Mouse (Mus musculus): ENCODE results near the gene Pla2g3. TPM values are rescaled to one million over a fixed set of nuclear protein-coding genes. Genes with fewer than 3 reads are reported as not detected.

Pla2g3 gene
- polyA plus RNA-seq, 1 experiment from 2014 or later, result 0.70 TPM

DNA sequence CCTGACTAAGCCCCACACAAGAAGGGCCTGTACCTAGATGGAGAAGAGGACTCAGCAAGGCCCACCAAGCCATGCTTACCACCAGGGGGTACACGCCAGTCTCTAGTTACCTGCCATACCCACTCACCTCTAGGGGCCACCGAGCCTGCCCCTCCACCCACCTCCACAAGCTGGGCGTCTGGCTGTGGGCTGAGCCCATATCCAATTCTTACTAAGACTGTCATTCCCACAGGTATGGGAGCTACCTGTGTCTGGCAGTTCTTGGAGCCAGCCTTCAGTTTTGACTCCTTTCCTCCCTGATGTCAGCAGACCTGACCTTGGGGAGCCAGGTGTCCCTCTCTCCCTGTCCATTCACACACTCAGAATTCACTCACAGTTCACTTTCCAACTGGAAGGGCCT lies 49.6 kb downstream of the Pla2g3 start:
- peaks cover 24% of the 10 kb centered on the region for H3K36me3 ChIP-seq
- 82% methylated on average over 3 of the region's 3 CpGs for WGBS
- peak overlapping the region; percentile 92; the same call in 1 of the 2 replicates for H3K27ac ChIP-seq
- H3K27me3 ChIP-seq (ENCODE audit: insufficient read depth, poor library complexity, severe bottlenecking), result no peaks in the 10 kb centered on the region
- H3K4me3 ChIP-seq, result peak overlapping the region; percentile 78
- no peak for DNase-seq (ENCODE audit: low spot score)
- H3K9me3 ChIP-seq, result no peaks in the 10 kb centered on the region
- H3K4me1 ChIP-seq, result peaks cover 44% of the 10 kb centered on the region

DNA sequence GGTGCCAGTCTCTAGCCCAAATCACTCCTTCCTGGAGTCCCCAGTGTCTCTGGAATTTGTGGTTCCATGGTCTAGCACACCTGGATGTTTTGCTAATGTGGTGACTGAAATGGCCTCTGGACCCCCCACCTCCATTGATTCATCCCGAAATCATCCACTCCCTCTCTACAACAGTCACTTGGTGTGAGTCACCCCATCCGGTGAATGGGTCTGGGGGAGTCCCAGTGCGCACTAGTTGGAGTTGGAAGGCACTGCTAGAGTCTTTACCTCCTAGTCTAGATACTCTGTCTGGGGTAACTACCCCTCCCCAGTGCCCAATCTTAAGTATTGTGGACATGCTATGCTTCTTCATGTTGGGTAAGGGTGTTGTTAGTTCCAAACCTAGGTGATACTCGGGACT lies 50.3 kb downstream of the Pla2g3 start:
- Histone ChIP-seq H3K27me3 (ENCODE audit: insufficient read depth, poor library complexity, severe bottlenecking) (no peaks in the 10 kb centered on the region), H3K9me3 (no peaks in the 10 kb centered on the region), H3K27ac (peak overlapping the region; percentile 92), H3K4me3 (peak overlapping the region; percentile 78), H3K4me1 (peaks cover 49% of the 10 kb centered on the region), H3K36me3 (peaks cover 18% of the 10 kb centered on the region)
- WGBS, result 42% methylated on average over 4 of the region's 4 CpGs
- no peak for DNase-seq (ENCODE audit: low spot score)

DNA sequence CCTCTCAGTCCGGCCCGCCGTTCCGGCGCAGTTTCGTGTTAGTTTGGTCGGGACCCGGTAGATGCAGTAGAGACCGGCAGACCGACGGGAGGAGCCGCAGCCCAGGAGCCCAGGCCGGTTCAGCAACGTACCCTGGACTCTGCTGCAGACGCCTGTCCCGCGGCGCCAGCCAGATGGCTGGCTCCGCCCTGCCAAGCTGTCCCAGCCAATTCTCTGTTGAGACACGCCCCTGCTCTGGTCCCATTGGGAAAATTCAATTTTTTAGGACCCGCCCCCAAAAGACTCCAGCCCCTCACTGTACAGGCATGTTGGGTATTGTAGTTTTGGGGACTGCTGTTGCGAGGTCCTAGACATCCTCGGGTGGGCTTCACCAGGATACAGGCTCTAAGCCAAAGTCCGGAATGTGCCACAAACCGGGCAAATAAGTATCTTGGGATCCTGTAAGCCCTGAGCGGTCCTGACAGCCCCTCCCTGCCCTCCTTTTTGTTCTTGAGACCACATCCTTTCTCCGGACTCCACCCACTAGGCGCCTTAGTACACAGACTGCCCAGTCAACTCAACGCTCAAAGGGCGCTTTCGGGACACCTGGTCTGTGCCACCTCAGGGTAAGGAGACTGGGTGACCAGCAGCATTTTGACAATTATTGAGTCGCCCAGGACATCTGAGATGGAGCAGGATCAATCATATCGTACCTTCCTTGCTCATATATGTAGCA lies 51.2 kb downstream of the Pla2g3 start:
- WGBS, result 3% methylated on average over 33 of the region's 33 CpGs

DNA sequence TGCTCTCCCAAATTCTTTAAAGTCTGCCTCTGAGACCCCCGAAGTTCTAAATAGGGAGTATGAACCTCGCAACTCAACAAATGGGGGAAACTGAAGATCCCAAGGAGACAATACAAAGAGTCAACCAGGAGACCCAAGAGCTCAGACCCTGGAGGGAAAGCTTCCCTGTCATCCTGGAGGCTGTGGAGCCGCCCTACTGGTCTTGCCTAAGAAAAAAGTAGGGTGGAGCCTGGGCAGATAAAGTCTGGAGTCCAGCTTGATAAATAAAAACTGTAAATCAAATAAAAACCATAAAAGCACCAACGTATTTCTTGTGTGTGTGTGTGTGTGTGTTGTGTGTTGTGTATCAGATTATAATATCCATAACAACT lies 51.7 kb downstream of the Pla2g3 start:
- DNase-seq (ENCODE audit: low spot score), result no peak
- Histone ChIP-seq H3K4me1 (peaks cover 48% of the 10 kb centered on the region), H3K27me3 (ENCODE audit: insufficient read depth, poor library complexity, severe bottlenecking) (no peaks in the 10 kb centered on the region), H3K36me3 (peaks cover 15% of the 10 kb centered on the region), H3K9me3 (no peaks in the 10 kb centered on the region), H3K27ac (peak overlapping the region; percentile 92), H3K4me3 (peak overlapping the region; percentile 78)
- WGBS, result 70% methylated on average over 4 of the region's 4 CpGs

More for the DNA sequence above, 51.2 kb downstream of the Pla2g3 start:
- Histone ChIP-seq H3K36me3 (peaks cover 11% of the 10 kb centered on the region), H3K27me3 (ENCODE audit: insufficient read depth, poor library complexity, severe bottlenecking) (no peaks in the 10 kb centered on the region), H3K4me3 (peak overlapping the region; percentile 78), H3K9me3 (no peaks in the 10 kb centered on the region), H3K27ac (peak overlapping the region; percentile 92), H3K4me1 (peaks cover 49% of the 10 kb centered on the region)
- peak; percentile 96 for DNase-seq (ENCODE audit: low spot score)

DNA sequence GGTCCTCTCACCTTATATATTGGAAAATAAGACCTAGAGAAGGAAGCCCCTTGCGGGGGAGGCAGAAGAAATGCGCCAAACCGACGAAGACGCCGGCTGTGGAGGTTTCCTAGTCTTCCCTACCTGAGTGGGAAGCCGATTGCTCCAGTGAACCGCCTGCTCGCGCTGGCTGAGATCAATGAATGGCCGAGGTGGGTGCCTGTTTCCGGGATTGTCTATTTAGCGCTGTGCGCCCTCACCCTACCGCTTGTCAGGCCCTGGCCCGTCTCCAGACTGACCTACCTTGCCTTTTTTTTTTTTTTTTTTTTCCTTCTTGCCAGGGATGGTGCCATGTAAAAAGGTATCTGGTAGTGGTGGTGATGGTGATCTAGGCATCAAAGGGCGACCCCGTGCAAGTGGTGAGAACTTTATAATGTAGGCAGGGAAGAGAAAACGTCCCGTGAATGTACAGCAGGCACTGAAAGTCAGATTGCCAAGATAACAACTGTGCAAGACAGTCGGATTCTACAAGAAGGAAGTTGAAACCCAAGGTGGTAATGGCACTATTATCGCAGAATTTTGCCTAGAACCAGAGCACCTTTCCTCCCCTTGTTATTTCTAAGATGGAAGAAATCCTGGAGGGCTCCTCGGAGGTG lies 52.5 kb downstream of the Pla2g3 start, which contains the start of gene Smtn:
Smtn (minus strand) TSS at position 162 of the 635 bp plus-strand sequence.
- Histone ChIP-seq H3K9me3 (no peaks in the 10 kb centered on the region), H3K4me3 (peak within 1 kb of the TSS; percentile 78), H3K36me3 (peaks cover 15% of the 10 kb centered on the region), H3K27me3 (ENCODE audit: insufficient read depth, poor library complexity, severe bottlenecking) (no peaks in the 10 kb centered on the region), H3K4me1 (peaks cover 45% of the 10 kb centered on the region), H3K27ac (peak within 1 kb of the TSS; percentile 92)
- DNase-seq (ENCODE audit: low spot score), result no peak
- WGBS, result 91% methylated on average over 23 of the region's 23 CpGs

DNA sequence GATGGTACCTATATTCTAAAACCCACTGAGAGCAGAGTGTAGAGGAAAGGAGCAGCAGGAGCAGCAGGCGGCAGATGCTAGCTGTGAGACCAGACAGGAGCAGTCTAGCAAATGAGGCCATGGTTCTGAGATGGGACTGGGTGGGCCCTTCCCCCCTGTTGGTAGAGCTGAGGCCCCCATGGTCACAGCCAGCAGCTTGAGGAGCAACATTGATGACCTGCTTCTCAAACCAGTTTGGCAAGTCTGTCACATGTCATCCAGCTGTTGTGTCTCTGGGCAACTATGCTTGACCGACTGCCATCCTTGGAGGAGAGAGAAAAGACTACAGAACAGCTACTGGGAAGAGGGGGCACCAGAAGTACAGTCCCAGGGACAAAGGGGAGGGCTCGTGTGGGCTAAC lies 53.8 kb downstream of the Pla2g3 start:
- DNase-seq (ENCODE audit: low spot score), result no peak

DNA sequence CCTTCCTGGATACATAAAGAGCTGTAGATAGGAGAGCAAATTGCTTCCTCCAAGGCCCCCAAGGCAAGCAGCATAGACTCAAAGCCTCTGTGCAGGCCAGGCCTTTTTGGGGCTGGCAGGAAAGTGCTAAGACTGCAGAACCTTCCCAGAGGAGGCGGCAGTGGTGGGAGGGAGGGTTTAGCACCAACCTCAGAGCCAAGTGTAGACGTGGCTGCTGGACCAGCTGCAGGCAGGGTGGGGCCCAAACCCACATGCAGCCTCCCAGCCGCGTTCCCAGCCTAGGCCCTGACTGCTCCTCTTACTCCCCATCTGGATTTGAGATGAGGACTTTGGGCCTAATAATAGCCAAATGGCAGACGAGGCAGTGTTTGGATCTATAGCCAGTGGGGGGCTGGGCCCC lies 54.9 kb downstream of the Pla2g3 start:
- Histone ChIP-seq H3K27ac (peak overlapping the region; percentile 52), H3K9me3 (no peaks in the 10 kb centered on the region), H3K36me3 (0 out of 2 replicates have a peak, but pooled peaks cover 4% of the 10 kb centered on the region), H3K4me1 (peaks cover 27% of the 10 kb centered on the region), H3K27me3 (ENCODE audit: insufficient read depth, poor library complexity, severe bottlenecking) (no peaks in the 10 kb centered on the region), H3K4me3 (no peak overlapping the region)
- DNase-seq (ENCODE audit: low spot score), result no peak
- 33% methylated on average over 5 of the region's 5 CpGs for WGBS

More for the DNA sequence above, 53.8 kb downstream of the Pla2g3 start:
- no peak overlapping the region for H3K27ac ChIP-seq
- H3K4me3 ChIP-seq, result no peak overlapping the region
- no peaks in the 10 kb centered on the region for H3K27me3 ChIP-seq (ENCODE audit: insufficient read depth, poor library complexity, severe bottlenecking)
- H3K36me3 ChIP-seq, result peaks cover 7% of the 10 kb centered on the region
- no peaks in the 10 kb centered on the region for H3K9me3 ChIP-seq
- WGBS, result 72% methylated on average over 3 of the region's 3 CpGs
- H3K4me1 ChIP-seq, result peaks cover 35% of the 10 kb centered on the region

DNA sequence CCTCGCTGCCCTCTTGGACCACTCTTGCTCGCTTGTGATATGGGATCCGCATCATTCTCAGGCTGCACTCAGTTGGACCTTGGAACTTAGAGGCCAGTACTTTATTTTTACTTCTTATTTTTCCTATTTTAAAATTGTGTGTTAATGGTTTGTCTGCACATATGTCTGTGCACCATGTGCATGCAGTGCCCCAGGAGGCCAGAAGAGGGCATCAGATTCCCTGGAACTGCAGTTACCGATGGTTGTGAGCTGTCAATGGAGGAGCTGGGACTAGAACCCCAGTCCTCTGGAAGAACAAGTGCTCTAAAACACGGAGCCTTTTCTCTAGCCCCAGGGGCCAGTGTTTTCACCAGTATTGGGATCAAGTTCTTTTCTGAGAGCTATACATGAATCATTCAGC lies 56.3 kb downstream of the Pla2g3 start:
- no peak overlapping the region for H3K27ac ChIP-seq
- peaks cover 18% of the 10 kb centered on the region for H3K4me1 ChIP-seq
- WGBS, result 89% methylated on average over 5 of the region's 5 CpGs
- H3K4me3 ChIP-seq, result no peak overlapping the region
- H3K36me3 ChIP-seq, result 0 out of 2 replicates have a peak, but pooled peaks cover 4% of the 10 kb centered on the region
- no peak for DNase-seq (ENCODE audit: low spot score)
- H3K27me3 ChIP-seq (ENCODE audit: insufficient read depth, poor library complexity, severe bottlenecking), result no peaks in the 10 kb centered on the region
- no peaks in the 10 kb centered on the region for H3K9me3 ChIP-seq

DNA sequence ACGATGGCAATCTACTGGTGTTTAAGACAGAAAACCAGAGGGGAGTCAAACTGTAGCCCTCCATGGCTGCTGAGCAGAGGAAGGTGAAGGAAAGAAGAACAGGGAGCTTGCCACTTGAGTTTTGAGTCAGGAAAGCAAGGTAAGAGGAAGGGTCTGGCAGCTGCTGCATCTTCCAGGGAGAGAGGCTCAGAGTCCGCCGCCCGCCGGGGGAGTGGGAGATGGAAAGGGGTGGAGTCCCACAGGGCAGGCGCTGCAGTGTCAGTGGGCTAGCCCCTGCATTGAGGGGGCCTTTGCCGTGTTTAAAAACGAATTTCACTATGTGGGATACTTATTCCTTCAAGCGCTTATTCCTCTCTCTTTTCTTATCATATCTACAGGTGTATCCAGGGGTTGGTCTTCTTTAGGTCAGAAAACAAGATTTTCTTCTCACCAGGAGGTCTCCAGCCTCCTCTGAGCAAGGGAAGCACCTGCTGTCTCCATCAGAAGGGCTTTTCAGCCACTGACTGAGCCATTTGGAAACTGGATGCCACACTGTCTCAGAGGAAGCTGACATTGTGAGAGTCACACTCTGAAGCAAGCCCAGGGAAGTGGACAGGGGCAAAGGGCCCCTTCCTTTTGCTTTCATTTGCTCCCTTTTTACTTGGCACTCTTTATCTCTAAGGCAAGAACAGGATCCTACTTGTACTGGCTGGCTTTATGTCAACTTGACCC lies 57.6 kb downstream of the Pla2g3 start:
- H3K27me3 ChIP-seq (ENCODE audit: insufficient read depth, poor library complexity, severe bottlenecking), result no peaks in the 10 kb centered on the region
- 15% methylated on average over 9 of the region's 9 CpGs for WGBS
- H3K36me3 ChIP-seq, result 0 out of 2 replicates have a peak, but pooled peaks cover 4% of the 10 kb centered on the region
- H3K9me3 ChIP-seq, result no peaks in the 10 kb centered on the region
- DNase-seq (ENCODE audit: low spot score), result no peak
- peak overlapping the region; percentile 48; the same call in 1 of the 2 replicates for H3K27ac ChIP-seq
- peaks cover 16% of the 10 kb centered on the region for H3K4me1 ChIP-seq
- H3K4me3 ChIP-seq, result no peak overlapping the region

DNA sequence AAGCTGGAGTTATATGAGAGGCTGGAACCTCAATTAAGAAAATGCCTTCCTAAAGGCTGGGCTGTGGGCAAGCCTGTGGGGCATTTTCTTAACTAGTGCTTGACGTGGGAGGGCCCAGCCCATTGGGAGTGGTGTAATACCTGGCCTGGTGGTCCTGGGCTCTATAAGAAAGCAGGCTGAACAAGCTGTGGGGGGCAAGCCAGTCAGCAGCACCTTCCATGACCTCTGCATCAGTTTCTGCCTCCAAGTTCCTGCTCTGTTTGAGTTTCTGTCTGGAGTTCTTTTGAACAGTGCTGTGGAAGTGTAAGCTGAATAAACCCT lies 58.1 kb downstream of the Pla2g3 start:
- Histone ChIP-seq H3K9me3 (no peaks in the 10 kb centered on the region), H3K4me3 (no peak overlapping the region), H3K4me1 (peaks cover 16% of the 10 kb centered on the region), H3K27me3 (ENCODE audit: insufficient read depth, poor library complexity, severe bottlenecking) (no peaks in the 10 kb centered on the region), H3K27ac (peak overlapping the region; percentile 48; the same call in 1 of the 2 replicates), H3K36me3 (0 out of 2 replicates have a peak, but pooled peaks cover 4% of the 10 kb centered on the region)
- WGBS, result 31% methylated on average over 1 of the region's 1 CpGs
- no peak for DNase-seq (ENCODE audit: low spot score)

DNA sequence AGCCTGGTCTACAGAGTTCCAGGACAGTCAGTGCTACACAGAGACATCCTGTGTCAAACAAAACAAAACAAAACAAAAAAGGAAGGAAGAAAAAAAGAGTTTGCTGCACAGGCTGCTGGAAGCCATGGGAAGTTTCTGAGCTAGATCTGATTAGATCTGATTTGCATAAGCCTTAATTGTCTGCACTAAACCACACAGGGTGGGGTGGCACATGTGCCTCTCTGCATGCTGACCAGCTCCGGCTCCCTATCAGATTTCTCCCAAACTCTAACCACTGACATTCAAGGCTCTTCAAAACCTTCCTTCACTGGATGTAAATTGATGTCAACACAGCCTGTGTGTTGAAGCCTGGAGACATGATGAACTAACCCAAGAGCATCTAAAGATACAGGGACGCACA lies 59.0 kb downstream of the Pla2g3 start:
- Histone ChIP-seq H3K27ac (no peak overlapping the region), H3K27me3 (ENCODE audit: insufficient read depth, poor library complexity, severe bottlenecking) (no peaks in the 10 kb centered on the region), H3K36me3 (0 out of 2 replicates have a peak, but pooled peaks cover 4% of the 10 kb centered on the region), H3K4me3 (no peak overlapping the region), H3K4me1 (peaks cover 16% of the 10 kb centered on the region), H3K9me3 (no peaks in the 10 kb centered on the region)
- no peak for DNase-seq (ENCODE audit: low spot score)
- WGBS, result 69% methylated on average over 2 of the region's 2 CpGs

DNA sequence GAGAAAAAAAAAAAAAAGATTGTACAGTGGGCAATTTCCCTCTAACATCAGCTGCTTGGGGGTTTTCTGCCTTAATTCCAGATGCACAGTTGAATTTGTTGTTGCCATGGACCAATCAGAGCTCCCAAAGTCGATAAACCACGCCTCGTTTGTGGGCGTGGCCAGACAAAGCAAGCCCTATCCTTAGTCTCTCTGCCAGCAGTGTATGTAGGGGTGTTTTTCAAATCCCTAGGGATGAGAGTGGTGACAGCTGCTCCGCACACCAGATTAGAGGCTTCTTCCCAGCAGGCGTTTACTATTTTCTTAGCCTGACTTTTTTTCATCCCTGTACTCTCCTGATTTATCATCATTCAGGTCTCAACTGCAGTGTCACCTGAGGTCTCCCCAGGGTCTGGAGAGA lies 59.9 kb downstream of the Pla2g3 start:
- H3K27me3 ChIP-seq (ENCODE audit: insufficient read depth, poor library complexity, severe bottlenecking), result no peaks in the 10 kb centered on the region
- no peaks in the 10 kb centered on the region for H3K9me3 ChIP-seq
- H3K27ac ChIP-seq, result no peak overlapping the region
- H3K36me3 ChIP-seq, result 0 out of 2 replicates have a peak, but pooled peaks cover 4% of the 10 kb centered on the region
- 24% methylated on average over 6 of the region's 6 CpGs for WGBS
- no peak overlapping the region for H3K4me3 ChIP-seq
- DNase-seq (ENCODE audit: low spot score), result no peak
- H3K4me1 ChIP-seq, result peaks cover 13% of the 10 kb centered on the region
